Mouse (Mus musculus) ES-Bruce4 (cell line): Measurements from ENCODE around the gene Olfml3.

Source experiments
- CTCF ChIP-seq: IDR thresholded peaks from one replicate; pipeline ENCODE4 v1.8.1; 2011; ENCODE audit warnings: low read depth, low read length
- EP300 ChIP-seq: IDR thresholded peaks from 2 replicates; pipeline ENCODE4 v1.6.1; 2011; ENCODE audit warnings: low read depth, low read length; ENCODE audit not compliant: insufficient read depth
- POLR2A ChIP-seq: IDR thresholded peaks from one replicate; pipeline ENCODE4 v1.8.1; 2011; ENCODE audit warnings: low read length; ENCODE audit not compliant: insufficient read depth

GRCm38 (mm10) chr3:103758456-103758855 is 20.7 kb upstream of the Olfml3 start:
- TF ChIP-seq CTCF: no peak
- TF ChIP-seq POLR2A: no peak
- no peak for TF ChIP-seq EP300
